Mouse (Mus musculus): Measurements from ENCODE around the gene Rel. TPM values are rescaled to one million over a fixed set of nuclear protein-coding genes. Genes with fewer than 3 reads are reported as not detected.
"Not testable (repeated sequence)": the region's sequence is repeated elsewhere in the genome, so short reads cannot be mapped to it uniquely, and the experiment has no call there.

The Rel gene
- polyA plus RNA-seq (2015; fragmentation: Nextera tagmentation; extraction: Ambion mirVana) = 0.47 and 0.56 TPM in 2 replicates

DNA sequence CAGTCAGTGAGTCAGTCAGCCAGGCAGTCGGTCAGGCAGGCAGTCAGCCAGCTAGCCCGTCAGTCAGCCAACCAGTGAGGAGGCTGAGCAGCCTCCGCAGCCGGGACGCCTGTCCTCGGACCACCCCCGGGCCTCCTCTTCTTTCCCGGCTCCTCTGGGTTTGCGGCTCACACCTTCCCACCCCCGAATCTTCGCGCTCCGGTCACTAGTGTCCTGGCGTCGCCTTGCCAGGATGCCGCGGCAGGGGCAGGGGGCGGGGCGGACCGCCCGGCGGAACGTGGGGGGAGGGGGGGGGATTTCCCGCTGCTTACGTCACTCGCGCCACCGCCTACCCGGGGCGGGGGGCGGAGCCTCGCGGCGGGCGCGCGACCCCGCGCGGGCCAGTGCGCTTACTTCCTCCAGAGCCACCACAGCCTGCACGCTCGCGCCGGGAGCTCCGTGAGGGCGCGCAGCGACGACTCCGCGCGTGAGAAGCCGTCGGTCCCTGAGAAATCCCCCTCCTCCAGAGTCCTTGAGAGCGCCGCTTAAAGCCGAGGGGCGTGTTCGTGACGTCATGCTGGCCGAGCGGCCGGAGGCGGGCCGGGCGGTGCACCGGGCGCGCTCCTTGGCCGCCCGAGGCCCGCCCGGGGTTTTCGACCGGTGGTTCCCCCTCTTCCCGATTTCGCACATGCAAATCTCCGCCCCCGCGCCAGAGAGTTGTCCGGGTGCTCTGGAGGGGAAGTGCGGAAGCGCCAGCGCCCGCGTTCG, at the start of gene Rel:
Gene Rel, minus strand, starts transcription at position 211 of the 747 bp plus-strand sequence.
- H3K9ac ChIP-seq = peak within 1 kb of the TSS; percentile 82
- peaks cover 6% of the 10 kb centered on the region for H3K4me1 ChIP-seq (replicated peaks)
- H3K9me3 ChIP-seq = no peaks in the 10 kb centered on the region
- peak within 1 kb of the TSS; percentile 73 for H3K4me2 ChIP-seq
- H3K36me3 ChIP-seq = no peaks in the 10 kb centered on the region
- WGBS = under 1% methylated on average over 88 of the region's 88 CpGs
- H3K27me3 ChIP-seq = peaks cover 9% of the 10 kb centered on the region; the same call in 1 of the 2 replicates
- peak within 1 kb of the TSS; percentile 93 for H3K27ac ChIP-seq (replicated peaks)
- peak within 1 kb of the TSS; percentile 76 for H3K4me3 ChIP-seq
- peak; percentile 96 for ATAC-seq (ENCODE audit: low read depth)

DNA sequence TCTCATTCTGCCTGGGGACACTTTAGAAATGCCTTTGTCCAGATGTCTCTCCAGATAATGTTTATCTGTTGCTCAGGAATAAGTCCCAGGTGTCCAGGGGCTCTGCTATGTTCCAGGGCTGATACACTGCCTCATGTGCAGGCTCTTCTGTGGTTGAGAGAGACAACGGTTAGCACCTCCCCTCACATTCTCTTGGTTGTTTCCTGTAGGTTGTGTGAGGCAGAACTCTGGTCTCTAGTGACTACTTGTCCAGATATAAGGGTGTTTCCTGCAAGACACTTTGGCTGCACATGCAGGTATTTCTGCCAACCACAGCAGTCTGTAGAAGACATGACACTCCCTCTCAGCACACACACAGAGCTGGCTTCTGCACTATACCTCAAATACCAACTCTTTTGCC, 48.0 kb upstream of the Rel start:
- 83% methylated on average over 1 of the region's 1 CpGs for WGBS
- Histone ChIP-seq H3K27ac (replicated peaks) (no peak overlapping the region), H3K4me1 (replicated peaks) (no peaks in the 10 kb centered on the region), H3K27me3 (no peaks in the 10 kb centered on the region), H3K36me3 (no peaks in the 10 kb centered on the region), H3K4me3 (no peak overlapping the region), H3K9ac (no peak overlapping the region), H3K9me3 (peaks cover 6% of the 10 kb centered on the region; the same call in 1 of the 2 replicates), H3K4me2 (no peak overlapping the region)
- ATAC-seq (ENCODE audit: low read depth) = no peak

DNA sequence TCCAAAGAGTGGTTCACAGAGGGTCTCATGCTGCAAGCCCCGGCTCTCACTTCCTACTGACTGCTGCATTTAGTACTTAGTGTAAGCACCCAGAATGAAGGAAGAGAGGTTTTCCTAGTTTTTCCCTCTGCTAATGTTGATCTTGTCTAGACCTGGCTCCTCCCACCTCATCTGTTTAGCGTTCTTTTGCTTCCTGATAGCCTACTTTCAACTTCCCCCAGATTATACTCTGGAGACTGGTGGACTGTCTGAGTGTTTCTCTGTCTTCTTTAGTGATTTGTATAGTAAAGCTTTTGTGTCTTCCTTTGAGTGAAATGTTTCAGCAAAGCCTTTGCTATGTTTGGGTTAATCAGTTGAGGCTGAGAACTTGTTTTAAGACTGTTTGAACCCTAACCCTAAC, 40.0 kb upstream of the Rel start:
- ATAC-seq (ENCODE audit: low read depth) = no peak
- 64% methylated on average over 2 of the region's 2 CpGs for WGBS

DNA sequence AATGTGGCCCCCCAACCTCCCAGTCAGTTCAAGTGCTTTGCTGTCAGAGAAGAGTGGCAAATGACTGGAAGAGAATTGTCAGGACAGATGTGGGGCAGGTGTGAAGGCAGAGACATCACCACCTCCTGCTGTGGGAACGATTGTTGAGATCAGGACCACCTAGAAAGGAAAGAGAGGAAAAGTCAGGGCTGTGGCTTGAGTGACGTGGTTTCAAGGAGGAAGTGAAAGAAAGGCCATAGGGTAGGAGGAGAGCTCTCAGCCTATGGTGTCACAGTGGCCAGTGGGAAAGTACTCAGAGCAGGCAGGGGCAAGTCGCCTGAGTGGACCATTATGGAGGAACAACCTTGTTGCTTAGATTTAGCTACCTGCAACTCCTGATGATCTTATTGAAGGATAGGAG, 34.9 kb upstream of the Rel start:
- H3K9me3 ChIP-seq = no peaks in the 10 kb centered on the region
- no peaks in the 10 kb centered on the region for H3K27me3 ChIP-seq
- H3K36me3 ChIP-seq = no peaks in the 10 kb centered on the region
- H3K4me1 ChIP-seq (replicated peaks) = no peaks in the 10 kb centered on the region
- no peak overlapping the region for H3K27ac ChIP-seq (replicated peaks)
- WGBS = 55% methylated on average over 3 of the region's 3 CpGs
- no peak for ATAC-seq (ENCODE audit: low read depth)
- no peak overlapping the region for H3K9ac ChIP-seq
- no peak overlapping the region for H3K4me2 ChIP-seq
- no peak overlapping the region for H3K4me3 ChIP-seq

More for the DNA sequence above, 40.0 kb upstream of the Rel start:
- H3K9ac ChIP-seq = no peak overlapping the region
- no peaks in the 10 kb centered on the region for H3K27me3 ChIP-seq
- no peak overlapping the region for H3K27ac ChIP-seq (replicated peaks)
- no peaks in the 10 kb centered on the region for H3K9me3 ChIP-seq
- H3K4me2 ChIP-seq = no peak overlapping the region
- H3K36me3 ChIP-seq = no peaks in the 10 kb centered on the region
- no peak overlapping the region for H3K4me3 ChIP-seq
- no peaks in the 10 kb centered on the region for H3K4me1 ChIP-seq (replicated peaks)

DNA sequence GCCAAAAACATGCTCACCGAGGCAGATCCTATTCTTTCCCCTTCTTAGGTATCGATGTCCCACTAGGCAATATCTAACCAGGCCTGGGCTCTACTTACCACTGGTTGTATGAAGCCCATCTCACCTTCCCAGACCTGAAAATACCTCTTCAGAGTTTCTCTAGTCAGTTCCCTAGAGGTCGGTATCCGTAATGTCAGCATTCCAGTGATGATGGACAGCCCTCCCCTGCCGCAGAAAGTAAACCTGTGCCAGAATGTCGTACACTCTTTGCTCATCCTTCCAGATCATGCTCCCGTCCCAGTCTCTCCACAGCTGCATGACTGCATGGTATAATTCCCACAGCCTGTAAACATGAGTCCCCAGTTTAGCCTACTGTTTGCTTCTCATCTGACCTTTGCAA, 32.4 kb upstream of the Rel start:
- no peaks in the 10 kb centered on the region for H3K9me3 ChIP-seq
- no peaks in the 10 kb centered on the region for H3K27me3 ChIP-seq
- no peak overlapping the region for H3K4me3 ChIP-seq
- WGBS = 89% methylated on average over 7 of the region's 7 CpGs
- no peak for ATAC-seq (ENCODE audit: low read depth)
- no peaks in the 10 kb centered on the region for H3K36me3 ChIP-seq
- H3K4me1 ChIP-seq (replicated peaks) = no peaks in the 10 kb centered on the region
- H3K9ac ChIP-seq = no peak overlapping the region
- H3K4me2 ChIP-seq = no peak overlapping the region
- no peak overlapping the region for H3K27ac ChIP-seq (replicated peaks)

DNA sequence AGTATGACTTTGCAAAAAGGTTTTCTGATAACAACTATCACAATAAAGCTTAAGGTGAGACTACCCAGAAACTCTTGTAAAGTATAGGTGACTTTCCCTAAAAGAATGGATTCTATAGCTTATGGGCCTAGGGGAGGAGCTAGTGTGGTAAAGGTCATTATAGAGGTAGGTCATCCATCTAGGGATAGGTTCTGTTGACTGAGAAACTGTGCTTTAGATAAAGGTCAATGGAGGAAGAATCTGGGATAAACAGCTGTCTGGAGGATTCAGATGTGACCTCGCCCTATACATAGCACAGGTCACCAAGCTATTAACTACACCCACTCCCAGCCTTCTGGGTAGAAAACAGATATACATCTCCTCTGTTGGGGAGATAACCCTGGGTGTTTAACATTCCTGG, 31.5 kb upstream of the Rel start:
- no peak overlapping the region for H3K9ac ChIP-seq
- no peak overlapping the region for H3K4me3 ChIP-seq
- no peaks in the 10 kb centered on the region for H3K9me3 ChIP-seq
- no peaks in the 10 kb centered on the region for H3K4me1 ChIP-seq (replicated peaks)
- no peak for ATAC-seq (ENCODE audit: low read depth)
- no peak overlapping the region for H3K4me2 ChIP-seq
- no peaks in the 10 kb centered on the region for H3K27me3 ChIP-seq
- H3K36me3 ChIP-seq = no peaks in the 10 kb centered on the region
- no peak overlapping the region for H3K27ac ChIP-seq (replicated peaks)
- WGBS = 87% methylated on average over 1 of the region's 1 CpGs

DNA sequence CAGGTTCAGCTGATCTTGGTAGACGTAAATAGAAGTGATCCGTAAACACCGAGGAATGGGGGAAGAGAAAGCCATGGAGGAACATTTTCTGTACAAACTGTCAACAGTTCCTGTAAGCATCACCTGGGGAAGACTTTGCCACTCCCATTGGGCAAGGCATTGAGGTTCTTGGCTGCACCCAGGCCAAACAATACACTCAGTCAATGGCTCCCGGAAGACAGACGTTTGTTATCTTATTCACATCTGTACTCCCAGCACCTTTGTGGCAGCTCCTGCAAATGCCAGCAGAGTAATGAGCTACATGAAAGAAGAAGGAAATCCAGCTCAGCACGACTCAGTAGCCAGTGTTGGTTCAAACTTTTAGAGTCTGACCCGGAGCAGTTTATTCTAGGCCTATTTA, 31.1 kb upstream of the Rel start:
- ATAC-seq (ENCODE audit: low read depth) = no peak
- Histone ChIP-seq H3K27me3 (no peaks in the 10 kb centered on the region), H3K9me3 (no peaks in the 10 kb centered on the region), H3K4me1 (replicated peaks) (no peaks in the 10 kb centered on the region), H3K27ac (replicated peaks) (no peak overlapping the region), H3K4me3 (no peak overlapping the region), H3K9ac (no peak overlapping the region), H3K36me3 (no peaks in the 10 kb centered on the region), H3K4me2 (no peak overlapping the region)
- WGBS = 82% methylated on average over 7 of the region's 7 CpGs

DNA sequence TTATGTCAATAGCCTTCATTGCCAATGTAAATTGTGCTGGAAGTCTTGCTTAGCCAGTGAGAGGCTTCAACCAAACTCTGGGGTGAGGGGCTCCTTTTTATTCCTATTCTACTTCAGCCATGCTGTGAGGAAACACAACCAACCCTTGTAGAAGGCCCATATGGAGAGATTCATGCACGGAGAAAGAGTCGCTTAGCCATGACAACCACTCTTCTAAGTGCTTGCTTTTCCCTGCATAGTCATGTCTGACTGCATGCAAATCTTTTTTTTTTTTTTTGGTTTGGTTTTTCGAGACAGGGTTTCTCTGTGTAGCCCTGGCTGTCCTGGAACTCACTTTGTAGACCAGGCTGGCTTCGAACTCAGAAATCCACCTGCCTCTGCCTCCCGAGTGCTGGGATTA, 12.9 kb upstream of the Rel start:
- H3K9me3 ChIP-seq; H3K4me1 ChIP-seq (replicated peaks); H3K27ac ChIP-seq (replicated peaks); H3K36me3 ChIP-seq; H3K27me3 ChIP-seq; H3K9ac ChIP-seq; H3K4me2 ChIP-seq; ATAC-seq (ENCODE audit: low read depth); H3K4me3 ChIP-seq: not testable (repeated sequence)
- WGBS = 86% methylated on average over 5 of the region's 5 CpGs

DNA sequence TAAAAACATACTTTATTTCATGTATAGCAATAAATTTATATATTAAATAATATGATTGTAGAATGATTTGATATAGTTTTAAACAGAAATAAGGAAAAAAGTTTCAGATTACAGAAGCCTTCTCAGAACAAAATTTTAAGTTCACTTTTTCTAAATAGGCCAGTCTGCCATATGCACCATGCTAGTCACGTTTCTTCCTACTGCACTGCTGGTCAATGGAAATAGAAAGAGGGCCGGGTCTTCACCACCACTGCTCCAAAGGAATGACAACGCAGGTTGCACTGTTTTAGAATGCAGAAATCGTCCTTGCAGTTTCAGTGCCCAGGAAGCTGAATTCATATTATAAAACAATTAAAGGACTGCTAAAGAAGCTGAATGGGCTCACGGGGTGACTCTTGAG, 12.3 kb upstream of the Rel start:
- Histone ChIP-seq H3K9ac (no peak overlapping the region), H3K36me3 (no peaks in the 10 kb centered on the region), H3K27me3 (no peaks in the 10 kb centered on the region), H3K27ac (replicated peaks) (no peak overlapping the region), H3K9me3 (no peaks in the 10 kb centered on the region), H3K4me2 (no peak overlapping the region), H3K4me1 (replicated peaks) (no peaks in the 10 kb centered on the region), H3K4me3 (no peak overlapping the region)
- no peak for ATAC-seq (ENCODE audit: low read depth)
- 75% methylated on average over 5 of the region's 5 CpGs for WGBS

DNA sequence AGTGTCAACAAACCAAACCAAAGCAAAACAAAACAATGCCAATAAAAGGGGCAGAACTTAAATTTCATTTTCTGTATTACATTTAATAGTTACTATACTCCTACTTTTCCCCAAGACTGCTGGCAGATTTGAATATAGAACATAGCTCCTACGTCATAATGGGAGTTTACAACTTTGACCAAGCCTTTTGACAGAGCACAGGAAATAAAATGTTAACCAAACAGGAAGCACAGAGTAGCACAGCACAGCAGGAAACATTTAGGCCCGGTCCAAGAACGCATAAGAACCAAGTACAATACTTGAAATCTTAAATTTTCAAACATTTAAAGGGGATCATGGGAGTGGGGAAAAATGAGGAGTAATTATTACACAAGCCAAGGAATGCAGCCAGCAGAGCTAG, 11.3 kb upstream of the Rel start:
- WGBS = 80% methylated on average over 3 of the region's 3 CpGs
- Histone ChIP-seq H3K9me3 (no peaks in the 10 kb centered on the region), H3K9ac (no peak overlapping the region), H3K36me3 (no peaks in the 10 kb centered on the region), H3K27ac (replicated peaks) (no peak overlapping the region), H3K27me3 (no peaks in the 10 kb centered on the region), H3K4me1 (replicated peaks) (no peaks in the 10 kb centered on the region), H3K4me2 (no peak overlapping the region), H3K4me3 (no peak overlapping the region)
- no peak for ATAC-seq (ENCODE audit: low read depth)

DNA sequence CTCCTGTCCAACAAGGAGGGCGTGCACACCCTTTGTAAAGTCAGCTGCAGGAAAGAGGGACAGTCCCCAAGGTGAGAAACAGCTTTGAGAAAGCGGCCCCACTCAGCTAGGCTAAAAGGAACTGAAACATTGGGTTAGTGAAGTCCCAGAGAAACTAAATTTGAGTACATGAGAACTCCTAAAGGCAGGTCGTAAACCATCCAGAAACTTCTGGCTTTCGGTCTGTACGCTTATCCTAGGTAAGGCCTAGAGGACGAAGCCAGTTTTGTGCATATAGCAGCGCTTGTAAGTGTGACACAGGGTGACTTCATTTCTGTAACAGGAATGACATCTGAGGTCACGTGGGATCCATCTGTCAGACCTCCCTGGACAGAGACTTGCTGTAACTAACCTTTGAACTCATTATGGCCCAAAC, 8.0 kb upstream of the Rel start:
- Histone ChIP-seq H3K27me3 (no peaks in the 10 kb centered on the region), H3K4me1 (replicated peaks) (no peaks in the 10 kb centered on the region), H3K4me2 (no peak overlapping the region), H3K27ac (replicated peaks) (no peak overlapping the region), H3K36me3 (no peaks in the 10 kb centered on the region), H3K4me3 (no peak overlapping the region), H3K9ac (no peak overlapping the region), H3K9me3 (no peaks in the 10 kb centered on the region)
- WGBS = 89% methylated on average over 8 of the region's 8 CpGs
- no peak for ATAC-seq (ENCODE audit: low read depth)

DNA sequence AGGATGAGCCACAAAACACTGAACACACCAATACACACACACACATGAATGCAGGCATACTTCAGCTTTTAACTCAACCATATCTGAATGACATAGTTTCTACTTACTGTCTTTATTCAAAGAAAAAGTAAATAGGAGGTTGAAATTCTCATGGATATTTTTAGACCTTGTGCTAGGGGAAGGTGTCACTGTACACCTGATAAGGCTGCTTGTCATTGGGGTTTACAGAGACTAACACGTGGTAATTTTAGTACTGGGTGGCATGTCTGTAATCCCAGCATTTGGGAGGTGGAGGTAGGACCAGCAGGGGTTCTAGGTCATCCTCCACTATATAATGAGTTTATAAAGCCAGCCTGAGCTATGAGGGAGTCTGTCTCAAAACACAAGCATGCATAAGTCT, 1.7 kb upstream of the Rel start:
- Histone ChIP-seq H3K36me3 (no peaks in the 10 kb centered on the region), H3K4me3 (no peak overlapping the region)
- no peak for ATAC-seq (ENCODE audit: low read depth)

More for the DNA sequence above, 1.7 kb upstream of the Rel start:
- Histone ChIP-seq H3K9ac (no peak overlapping the region), H3K9me3 (no peaks in the 10 kb centered on the region), H3K27ac (replicated peaks) (no peak overlapping the region), H3K4me2 (no peak overlapping the region), H3K27me3 (peaks cover 9% of the 10 kb centered on the region; the same call in 1 of the 2 replicates), H3K4me1 (replicated peaks) (peaks cover 6% of the 10 kb centered on the region)
- WGBS = 27% methylated on average over 1 of the region's 1 CpGs
